Mouse (Mus musculus) limb, embryonic 11.5 days (tissue): Measurements from ENCODE around the gene Gm21190. TPM values are rescaled to one million over a fixed set of nuclear protein-coding genes. Genes with fewer than 3 reads are reported as not detected.
"Not testable (repeated sequence)": the region's sequence is repeated elsewhere in the genome, so short reads cannot be mapped to it uniquely, and the experiment has no call there.

Source experiments
- ATAC-seq: fragments of 200-750 bp; cut with Nextera tagmentation; 2 replicates; pipeline ENCODE4 v1.8.0; 2017; ENCODE audit warnings: low read depth; ENCODE audit not compliant: insufficient number of reproducible peaks, low FRiP score, low TSS enrichment
- DNase-seq: peaks from one replicate; pipeline ENCODE4 v3.0.0-alpha.2; 2015; ENCODE audit warnings: low spot score
- H3K27ac ChIP-seq: fragments of 300-500 bp; sonication (generic); replicated peaks from 2 replicates; pipeline ENCODE4 v1.5.1; 2014; ENCODE audit warnings: low read depth, mild to moderate bottlenecking, low read length
- H3K27me3 ChIP-seq: fragments of 300-500 bp; sonication (generic); 2 replicates; pipeline ENCODE4 v1.6.1; 2014; ENCODE audit warnings: mild to moderate bottlenecking, low read length, mixed read lengths; ENCODE audit not compliant: control insufficient read depth, insufficient read depth
- H3K36me3 ChIP-seq: fragments of 300-500 bp; sonication (generic); 2 replicates; pipeline ENCODE4 v1.6.1; 2014; ENCODE audit warnings: mild to moderate bottlenecking, low read length, moderate library complexity, mixed read lengths; ENCODE audit not compliant: control insufficient read depth, insufficient read depth
- H3K4me1 ChIP-seq: fragments of 300-500 bp; sonication (generic); 2 replicates; pipeline ENCODE4 v1.6.1; 2014; ENCODE audit warnings: low read length, mixed read lengths; ENCODE audit not compliant: control insufficient read depth, insufficient read depth
- H3K4me2 ChIP-seq: fragments of 300-500 bp; sonication (generic); 2 replicates; pipeline ENCODE4 v1.6.1; 2014; ENCODE audit warnings: low read depth, mild to moderate bottlenecking, moderate library complexity; ENCODE audit not compliant: severe bottlenecking
- H3K4me3 ChIP-seq: fragments of 300-500 bp; sonication (generic); 2 replicates; pipeline ENCODE4 v1.5.1; 2014; ENCODE audit warnings: low read depth, low read length
- H3K9ac ChIP-seq: fragments of 300-500 bp; sonication (generic); 2 replicates; pipeline ENCODE4 v1.6.1; 2014; ENCODE audit warnings: mild to moderate bottlenecking, low read length
- H3K9me3 ChIP-seq: fragments of 300-500 bp; sonication (generic); 2 replicates; pipeline ENCODE4 v1.6.1; 2016; ENCODE audit warnings: low read length; ENCODE audit not compliant: control insufficient read depth
- WGBS: fragments of 180-500 bp; shearing (Covaris S2); extraction: QIAGEN DNeasy Blood & Tissue Kit; methylation state at CpG from one replicate; pipeline ENCODE4 v1.1.7; 2014; 5-methylcytosine and 5-hydroxymethylcytosine counted together
- polyA plus RNA-seq: library from polyadenylated mRNA; unstranded; fragments of >200 nt; fragmentation: Nextera tagmentation; extraction: Ambion mirVana; gene quantifications from 2 replicates; pipeline ENCODE4 v1.2.1, GENCODE M21; 2014

Gm21190 gene
- polyA plus RNA-seq, 1 experiment from 2014 or later = not detected

DNA sequence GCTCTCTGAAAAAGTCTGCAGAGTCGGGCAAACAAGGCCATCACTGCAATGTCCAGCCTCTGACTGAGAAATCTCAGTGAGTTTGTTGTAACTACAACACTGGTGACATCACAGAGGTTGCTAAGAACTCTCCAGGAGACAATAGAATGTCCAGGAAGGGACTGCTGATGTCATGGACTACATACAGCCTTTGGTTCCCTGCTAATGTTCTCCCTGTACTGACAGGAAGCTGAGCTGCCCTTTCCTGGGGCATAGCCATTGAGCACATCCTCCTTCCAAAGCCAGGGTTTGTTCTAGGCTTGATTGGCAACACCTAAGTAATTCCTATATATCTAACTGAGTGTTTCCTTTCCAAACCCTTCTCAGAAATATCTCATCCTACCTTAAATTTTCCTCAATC, 52.6 kb downstream of the Gm21190 start, which contains the start of gene Gm21149:
Gene Gm21149 (minus strand): TSS at position 101 of the 400 bp plus-strand sequence.
- ATAC-seq, H3K9ac ChIP-seq, H3K4me1 ChIP-seq, H3K4me2 ChIP-seq, H3K27ac ChIP-seq, H3K27me3 ChIP-seq, DNase-seq, H3K9me3 ChIP-seq, H3K4me3 ChIP-seq, H3K36me3 ChIP-seq: not testable (repeated sequence)
- 72% methylated on average over 1 of the region's 1 CpGs for WGBS

Other genes starting within 250 kb of the Gm21190 start
- gene Gm21149, start 52.7 kb downstream of the Gm21190 start, polyA plus RNA-seq = not detected in 2 replicates
- gene Gm21083, start 48.1 kb upstream of the Gm21190 start, polyA plus RNA-seq = not detected in 2 replicates
- not detected in 2 replicates for gene Speer4d, start 89.8 kb upstream of the Gm21190 start, polyA plus RNA-seq
- gene 4930572O03Rik, start 127.8 kb upstream of the Gm21190 start, polyA plus RNA-seq = not detected in 2 replicates
- gene Speer4c, start 185.0 kb upstream of the Gm21190 start, polyA plus RNA-seq = not detected in 2 replicates